Mouse (Mus musculus): Measurements from ENCODE around the gene Chga. TPM values are rescaled to one million over a fixed set of nuclear protein-coding genes. Genes with fewer than 3 reads are reported as not detected.

Chga gene
- polyA plus RNA-seq, 1 experiment = 73.7 TPM

DNA sequence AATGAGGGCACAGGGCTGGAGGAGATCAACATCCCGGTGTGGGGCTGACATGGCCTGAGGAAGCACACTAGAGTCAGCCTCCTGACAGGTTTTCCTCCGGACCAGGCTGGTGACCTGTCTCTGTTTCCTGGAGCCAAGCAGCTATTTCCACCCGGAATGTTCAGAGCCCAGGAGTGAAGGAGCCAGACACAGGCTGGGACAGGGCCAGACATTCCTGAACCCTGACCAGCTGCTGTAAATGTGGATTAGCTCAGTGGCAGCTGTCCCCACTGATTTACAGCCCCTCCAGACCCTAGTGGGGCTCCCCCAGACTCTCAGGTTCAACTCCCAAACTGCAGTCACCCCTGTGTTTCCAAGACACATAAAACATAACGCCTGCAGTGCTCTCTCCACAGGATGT is 42.7 kb downstream of the Chga start:
- Histone ChIP-seq H3K4me3 (ENCODE audit: low read depth, low read length) (no peak overlapping the region), H3K4me1 (ENCODE audit: control insufficient read depth, insufficient read depth, insufficient read length, low read length) (peaks cover 36% of the 10 kb centered on the region), H3K27ac (ENCODE audit: insufficient read depth, low read depth, low read length) (no peak overlapping the region), H3K36me3 (ENCODE audit: control insufficient read depth, insufficient read depth, low read length) (peaks cover 19% of the 10 kb centered on the region), H3K27me3 (ENCODE audit: control insufficient read depth, insufficient read depth, low read length) (no peaks in the 10 kb centered on the region)
- WGBS = 26% methylated on average over 4 of the region's 4 CpGs
- no peak for TF ChIP-seq POLR2A (IDR thresholded peaks at IDR 0.05; ENCODE audit: low read depth, low read length)
- no peak for TF ChIP-seq CTCF (IDR thresholded peaks at IDR 0.05; ENCODE audit: extremely low read depth, insufficient read length, insufficient replicate concordance, low read depth, low read length)

DNA sequence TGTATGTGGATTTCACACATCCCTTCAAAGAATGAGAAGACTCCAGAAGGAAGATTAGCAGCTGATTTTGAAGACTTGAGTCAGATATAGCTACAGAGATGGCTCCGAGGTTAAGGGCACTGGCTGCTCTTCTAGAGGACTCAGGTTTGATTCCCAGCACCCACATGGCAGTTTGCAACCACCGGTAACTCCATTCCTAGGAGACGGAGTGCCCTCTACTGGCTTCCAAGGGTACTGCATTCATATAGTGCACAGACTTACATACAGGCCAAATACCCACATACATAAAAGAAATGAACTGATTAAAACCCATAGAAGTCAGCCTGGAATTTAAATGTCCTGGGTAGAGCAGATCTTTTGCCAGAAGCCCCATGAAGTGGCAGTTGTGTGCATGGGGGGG is 43.8 kb downstream of the Chga start:
- no peaks in the 10 kb centered on the region for H3K27me3 ChIP-seq (ENCODE audit: control insufficient read depth, insufficient read depth, low read length)
- WGBS = 97% methylated on average over 3 of the region's 3 CpGs
- H3K4me3 ChIP-seq (ENCODE audit: low read depth, low read length) = no peak overlapping the region
- H3K36me3 ChIP-seq (ENCODE audit: control insufficient read depth, insufficient read depth, low read length) = peaks cover 21% of the 10 kb centered on the region
- peaks cover 40% of the 10 kb centered on the region for H3K4me1 ChIP-seq (ENCODE audit: control insufficient read depth, insufficient read depth, insufficient read length, low read length)
- H3K27ac ChIP-seq (ENCODE audit: insufficient read depth, low read depth, low read length) = no peak overlapping the region
- TF ChIP-seq CTCF (IDR thresholded peaks at IDR 0.05; ENCODE audit: extremely low read depth, insufficient read length, insufficient replicate concordance, low read depth, low read length) (peak; percentile 52; the same call in 1 of the 2 replicates), POLR2A (IDR thresholded peaks at IDR 0.05; ENCODE audit: low read depth, low read length) (no peak)

DNA sequence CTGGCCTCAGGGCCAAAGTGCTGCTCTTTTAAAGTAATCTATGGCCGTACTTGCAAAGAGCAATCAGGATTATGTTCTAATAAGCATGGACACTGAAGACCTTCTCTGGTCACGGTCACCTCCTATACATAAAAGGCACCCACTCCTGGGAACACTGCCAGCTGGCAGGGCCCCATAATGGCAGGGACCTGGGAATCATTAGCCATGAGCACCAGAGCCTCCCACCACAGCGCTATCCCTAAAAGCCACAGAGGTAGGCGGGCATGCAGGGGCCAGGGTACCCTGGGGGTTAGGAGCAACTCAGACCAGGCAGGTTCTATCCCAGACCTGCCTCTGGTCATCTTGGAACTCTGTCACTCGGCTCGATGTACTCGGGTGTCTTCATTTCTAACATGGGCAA is 45.0 kb downstream of the Chga start:
- Histone ChIP-seq H3K4me3 (ENCODE audit: low read depth, low read length) (no peak overlapping the region), H3K27ac (ENCODE audit: insufficient read depth, low read depth, low read length) (peak overlapping the region; percentile 11; the same call in 1 of the 2 replicates), H3K27me3 (ENCODE audit: control insufficient read depth, insufficient read depth, low read length) (no peaks in the 10 kb centered on the region), H3K4me1 (ENCODE audit: control insufficient read depth, insufficient read depth, insufficient read length, low read length) (peaks cover 51% of the 10 kb centered on the region), H3K36me3 (ENCODE audit: control insufficient read depth, insufficient read depth, low read length) (peaks cover 25% of the 10 kb centered on the region)
- TF ChIP-seq CTCF (IDR thresholded peaks at IDR 0.05; ENCODE audit: extremely low read depth, insufficient read length, insufficient replicate concordance, low read depth, low read length) = no peak
- TF ChIP-seq POLR2A (IDR thresholded peaks at IDR 0.05; ENCODE audit: low read depth, low read length) = no peak
- WGBS = 38% methylated on average over 7 of the region's 7 CpGs

GRCm38 (mm10) chr12:102600345-102600744 is 45.6 kb downstream of the Chga start:
- TF ChIP-seq POLR2A (IDR thresholded peaks at IDR 0.05; ENCODE audit: low read depth, low read length) (no peak), CTCF (IDR thresholded peaks at IDR 0.05; ENCODE audit: extremely low read depth, insufficient read length, insufficient replicate concordance, low read depth, low read length) (no peak)
- H3K27ac ChIP-seq (ENCODE audit: insufficient read depth, low read depth, low read length) = peak overlapping the region; percentile 40
- 67% methylated on average over 6 of the region's 6 CpGs for WGBS

GRCm38 (mm10) chr12:102601847-102602246 is 47.1 kb downstream of the Chga start:
- Histone ChIP-seq H3K27ac (ENCODE audit: insufficient read depth, low read depth, low read length) (peak overlapping the region; percentile 19; the same call in 1 of the 2 replicates), H3K4me1 (ENCODE audit: control insufficient read depth, insufficient read depth, insufficient read length, low read length) (peaks cover 55% of the 10 kb centered on the region), H3K4me3 (ENCODE audit: low read depth, low read length) (no peak overlapping the region), H3K27me3 (ENCODE audit: control insufficient read depth, insufficient read depth, low read length) (no peaks in the 10 kb centered on the region), H3K36me3 (ENCODE audit: control insufficient read depth, insufficient read depth, low read length) (peaks cover 37% of the 10 kb centered on the region)
- WGBS = 37% methylated on average over 8 of the region's 8 CpGs
- TF ChIP-seq CTCF (IDR thresholded peaks at IDR 0.05; ENCODE audit: extremely low read depth, insufficient read length, insufficient replicate concordance, low read depth, low read length) = no peak
- TF ChIP-seq POLR2A (IDR thresholded peaks at IDR 0.05; ENCODE audit: low read depth, low read length) = no peak

More at GRCm38 (mm10) chr12:102600345-102600744, 45.6 kb downstream of the Chga start:
- H3K36me3 ChIP-seq (ENCODE audit: control insufficient read depth, insufficient read depth, low read length) = peaks cover 29% of the 10 kb centered on the region
- H3K4me1 ChIP-seq (ENCODE audit: control insufficient read depth, insufficient read depth, insufficient read length, low read length) = peaks cover 53% of the 10 kb centered on the region
- no peak overlapping the region for H3K4me3 ChIP-seq (ENCODE audit: low read depth, low read length)
- H3K27me3 ChIP-seq (ENCODE audit: control insufficient read depth, insufficient read depth, low read length) = no peaks in the 10 kb centered on the region

GRCm38 (mm10) chr12:102602255-102603041 is 47.7 kb downstream of the Chga start:
- WGBS = 67% methylated on average over 9 of the region's 9 CpGs
- TF ChIP-seq CTCF (IDR thresholded peaks at IDR 0.05; ENCODE audit: extremely low read depth, insufficient read length, insufficient replicate concordance, low read depth, low read length) (no peak), POLR2A (IDR thresholded peaks at IDR 0.05; ENCODE audit: low read depth, low read length) (no peak)
- Histone ChIP-seq H3K36me3 (ENCODE audit: control insufficient read depth, insufficient read depth, low read length) (peaks cover 40% of the 10 kb centered on the region), H3K27me3 (ENCODE audit: control insufficient read depth, insufficient read depth, low read length) (no peaks in the 10 kb centered on the region), H3K4me3 (ENCODE audit: low read depth, low read length) (no peak overlapping the region), H3K4me1 (ENCODE audit: control insufficient read depth, insufficient read depth, insufficient read length, low read length) (peaks cover 52% of the 10 kb centered on the region), H3K27ac (ENCODE audit: insufficient read depth, low read depth, low read length) (0 out of 2 replicates have a peak overlapping the region, but pooled peaks have one; percentile 19)

DNA sequence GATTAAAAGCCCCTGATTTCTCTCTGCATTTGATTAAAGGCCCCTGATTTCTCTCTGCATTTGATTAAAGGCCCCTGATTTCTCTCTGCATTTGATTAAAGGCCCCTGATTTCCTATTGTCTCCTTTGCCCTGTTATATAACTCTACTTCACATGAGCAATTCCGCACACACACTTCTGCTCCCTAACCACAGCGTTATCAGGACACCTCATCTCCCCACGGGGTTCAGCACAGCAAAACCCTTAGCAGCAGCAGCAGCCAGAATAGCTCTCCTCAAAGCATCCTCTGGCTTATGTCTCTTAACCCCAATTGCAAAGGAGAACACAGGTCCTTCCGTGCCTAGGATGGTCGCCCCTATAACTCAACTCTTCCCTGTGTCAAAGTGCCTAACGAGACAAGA is 50.8 kb downstream of the Chga start:
- Histone ChIP-seq H3K4me3 (ENCODE audit: low read depth, low read length) (no peak overlapping the region), H3K27me3 (ENCODE audit: control insufficient read depth, insufficient read depth, low read length) (no peaks in the 10 kb centered on the region), H3K36me3 (ENCODE audit: control insufficient read depth, insufficient read depth, low read length) (peaks cover 52% of the 10 kb centered on the region), H3K4me1 (ENCODE audit: control insufficient read depth, insufficient read depth, insufficient read length, low read length) (peaks cover 41% of the 10 kb centered on the region), H3K27ac (ENCODE audit: insufficient read depth, low read depth, low read length) (no peak overlapping the region)
- 82% methylated on average over 6 of the region's 6 CpGs for whole genome bisulfite sequencing
- TF ChIP-seq CTCF (IDR thresholded peaks at IDR 0.05; ENCODE audit: extremely low read depth, insufficient read length, insufficient replicate concordance, low read depth, low read length) (no peak), POLR2A (IDR thresholded peaks at IDR 0.05; ENCODE audit: low read depth, low read length) (no peak)

Data from small intestine, adult 2 months (tissue).